Mouse (Mus musculus) heart, adult 11 months (tissue): ENCODE results near the gene Cdh23.

Experiments used
- DNase-seq: peaks from one replicate; pipeline ENCODE4 v3.0.0; 2022

The Cdh23 gene

DNA sequence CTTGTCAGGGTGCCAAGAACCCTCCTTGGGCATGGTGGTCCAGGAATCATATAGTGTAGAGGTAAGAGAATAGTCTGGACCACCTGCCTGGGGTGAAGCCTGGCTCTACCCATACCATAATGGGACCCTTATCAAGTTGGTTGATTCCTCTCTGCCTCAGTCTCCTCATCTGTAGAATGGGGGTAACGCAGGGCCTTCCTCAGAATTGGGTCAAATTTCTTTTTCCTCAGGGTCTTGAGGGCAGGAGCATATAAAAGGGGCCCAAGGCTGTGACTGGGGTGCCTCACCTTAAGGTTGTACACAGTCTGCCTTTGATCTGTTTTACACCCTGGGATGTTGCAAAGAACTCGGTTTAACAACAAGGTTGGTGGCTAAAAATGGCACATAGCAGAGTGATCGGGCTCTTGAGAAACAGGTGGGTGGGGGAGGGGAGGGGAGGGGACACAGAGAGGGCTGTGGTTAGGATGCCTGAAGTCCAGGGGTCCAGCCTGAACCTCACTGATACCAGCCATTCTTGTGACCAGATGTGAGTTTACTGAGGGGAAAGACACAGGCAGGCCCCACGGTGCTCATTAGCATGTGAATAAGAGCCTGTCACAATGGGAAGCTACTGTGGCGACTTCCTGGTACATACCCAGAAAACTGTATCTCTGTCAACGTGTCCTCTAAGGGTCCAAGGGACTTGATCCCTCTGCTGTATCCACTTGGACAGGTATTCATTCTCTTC lies 305.9 kb downstream of the Cdh23 start:
- DNase-seq: no peak

DNA sequence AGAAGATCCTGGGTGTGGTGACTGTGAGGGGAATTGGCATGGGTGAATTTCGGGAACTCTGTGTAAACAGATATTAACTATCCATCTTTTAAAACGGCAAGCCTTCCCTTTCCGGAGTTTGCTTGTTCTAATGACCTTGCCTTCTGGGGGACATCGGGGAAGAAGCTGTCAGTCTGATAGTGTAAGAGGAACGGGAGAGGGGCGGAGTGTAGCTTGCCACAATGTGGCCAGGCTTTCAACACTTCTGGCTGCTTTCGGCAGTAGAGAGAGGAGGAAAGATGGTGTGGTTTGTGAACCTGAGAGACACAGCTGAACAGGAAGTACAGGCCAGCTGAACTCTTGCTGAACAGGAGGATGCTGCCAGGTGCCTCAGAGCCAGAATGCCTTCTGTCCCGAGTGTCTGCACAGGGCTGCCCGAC lies 306.8 kb downstream of the Cdh23 start:
- peak; percentile 96 for DNase-seq

DNA sequence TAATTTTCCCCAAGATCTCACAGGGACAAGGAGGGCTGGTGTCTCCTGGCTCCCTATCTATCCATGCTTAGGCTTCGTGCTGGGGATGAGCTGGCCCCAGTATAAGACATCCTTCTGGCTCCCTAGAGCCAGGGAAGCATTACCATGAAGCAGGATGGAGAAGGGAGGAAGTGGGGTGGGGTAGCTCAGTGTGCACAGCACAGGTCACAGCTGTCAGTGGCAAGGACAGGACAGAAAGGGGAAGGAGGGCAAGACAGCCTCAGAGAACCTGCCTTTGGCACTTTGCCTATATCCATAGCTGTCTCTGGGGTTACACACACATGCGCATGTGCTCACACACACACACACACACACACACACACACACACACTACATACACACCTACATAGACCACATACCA lies 308.0 kb downstream of the Cdh23 start:
- peak; percentile 91 for DNase-seq

DNA sequence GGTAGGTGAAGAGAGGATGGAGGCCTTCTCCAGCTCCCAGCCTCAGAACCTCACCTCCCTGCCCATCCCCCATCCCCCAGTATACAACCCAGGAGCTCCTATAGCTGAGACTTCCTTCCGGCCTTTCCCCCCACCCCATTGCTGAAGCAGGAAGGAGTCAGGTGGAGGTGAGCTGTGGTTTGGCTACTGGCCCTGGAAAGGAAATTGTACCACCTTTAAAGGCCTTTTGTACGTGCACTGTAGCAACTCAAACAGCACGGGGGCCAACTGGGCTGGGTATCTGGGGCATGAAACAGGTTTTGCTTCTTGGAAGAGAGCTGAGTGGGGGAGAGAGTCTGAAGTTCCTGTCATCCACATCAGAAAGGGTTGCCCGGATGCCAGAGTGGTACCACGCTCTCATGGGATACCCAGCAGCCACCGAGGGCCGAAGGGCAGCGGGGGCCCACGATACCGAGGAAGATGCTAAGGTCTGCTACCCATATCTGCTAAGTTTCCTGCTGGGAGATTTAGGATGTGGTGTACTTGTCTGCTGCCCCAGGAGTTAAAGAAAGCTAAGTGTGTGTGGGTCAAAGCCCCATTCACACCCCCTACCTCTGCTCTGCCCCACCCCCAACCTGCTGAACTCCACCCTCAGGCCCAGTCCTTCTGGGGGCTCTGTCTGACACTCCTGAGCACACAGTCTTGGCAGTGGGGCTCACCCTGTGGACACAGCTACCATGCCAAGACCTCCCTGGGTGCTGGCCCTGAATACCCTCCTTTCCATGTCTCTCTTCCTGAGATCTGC lies 315.0 kb downstream of the Cdh23 start:
- peak; percentile 91 for DNase-seq

DNA sequence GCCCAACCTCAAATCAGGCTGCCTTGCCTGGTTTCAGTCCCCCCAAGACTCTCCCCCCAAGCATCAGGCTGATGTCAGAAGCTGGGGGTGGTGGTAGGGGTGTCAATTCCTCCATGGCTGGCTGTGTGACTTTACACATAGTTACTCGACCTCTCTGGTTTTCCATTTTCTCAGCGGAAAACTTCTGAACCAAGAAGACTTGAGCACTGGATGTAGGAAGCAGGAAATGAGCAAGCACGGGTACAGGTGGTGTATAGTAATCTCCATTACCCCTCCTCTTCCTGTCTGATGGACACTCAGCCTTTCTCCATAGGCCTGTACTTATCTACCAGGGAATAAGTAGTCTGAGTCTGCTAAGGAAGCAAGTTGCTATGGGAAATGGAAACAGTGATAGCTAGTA lies 316.1 kb downstream of the Cdh23 start:
- DNase-seq: no peak

DNA sequence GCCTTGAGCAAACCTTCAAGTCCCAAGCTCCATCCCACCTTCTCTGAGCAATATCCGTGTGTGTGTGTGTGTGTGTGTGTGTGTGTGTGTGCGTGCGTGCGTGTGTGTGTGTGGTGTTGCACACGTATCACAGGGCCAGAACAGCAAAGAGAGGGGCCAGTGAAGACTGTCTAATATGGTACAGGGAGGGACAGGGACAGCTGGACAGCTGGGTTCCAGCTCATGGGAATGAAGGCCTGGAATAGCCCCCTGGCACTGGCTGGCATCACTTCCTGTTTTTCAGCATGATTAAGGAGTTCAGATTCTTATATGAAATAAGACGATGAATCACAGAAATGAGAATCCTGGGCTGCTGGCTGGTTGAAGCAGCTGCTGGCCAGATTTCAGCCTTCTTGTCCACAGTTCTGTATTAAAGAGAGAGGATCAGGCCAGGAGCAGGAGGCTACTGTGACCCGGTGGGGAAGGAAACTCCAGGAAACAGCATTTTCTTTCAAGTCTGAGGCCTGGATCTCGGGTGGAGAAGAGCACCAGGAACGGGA lies 316.8 kb downstream of the Cdh23 start:
- no peak for DNase-seq

DNA sequence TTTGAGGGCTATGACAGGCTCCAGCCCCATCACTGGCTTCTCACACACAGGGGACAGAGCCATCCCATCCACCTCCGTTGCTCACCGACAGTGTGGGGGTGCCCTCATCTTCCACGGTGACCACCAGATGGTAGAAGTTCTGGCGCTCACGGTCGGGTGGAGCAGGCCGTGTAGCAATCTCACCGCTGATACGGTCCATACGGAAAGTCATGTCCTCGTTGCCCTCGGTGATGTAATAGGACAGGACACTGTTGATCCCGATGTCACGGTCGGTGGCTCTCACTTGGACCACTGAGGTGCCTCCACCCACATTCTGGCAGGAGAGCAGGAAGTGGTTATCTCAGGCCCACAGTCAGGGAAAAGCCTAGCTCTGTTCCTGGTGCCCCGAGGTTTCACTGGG lies 319.6 kb downstream of the Cdh23 start:
- DNase-seq: peak; percentile 94

DNA sequence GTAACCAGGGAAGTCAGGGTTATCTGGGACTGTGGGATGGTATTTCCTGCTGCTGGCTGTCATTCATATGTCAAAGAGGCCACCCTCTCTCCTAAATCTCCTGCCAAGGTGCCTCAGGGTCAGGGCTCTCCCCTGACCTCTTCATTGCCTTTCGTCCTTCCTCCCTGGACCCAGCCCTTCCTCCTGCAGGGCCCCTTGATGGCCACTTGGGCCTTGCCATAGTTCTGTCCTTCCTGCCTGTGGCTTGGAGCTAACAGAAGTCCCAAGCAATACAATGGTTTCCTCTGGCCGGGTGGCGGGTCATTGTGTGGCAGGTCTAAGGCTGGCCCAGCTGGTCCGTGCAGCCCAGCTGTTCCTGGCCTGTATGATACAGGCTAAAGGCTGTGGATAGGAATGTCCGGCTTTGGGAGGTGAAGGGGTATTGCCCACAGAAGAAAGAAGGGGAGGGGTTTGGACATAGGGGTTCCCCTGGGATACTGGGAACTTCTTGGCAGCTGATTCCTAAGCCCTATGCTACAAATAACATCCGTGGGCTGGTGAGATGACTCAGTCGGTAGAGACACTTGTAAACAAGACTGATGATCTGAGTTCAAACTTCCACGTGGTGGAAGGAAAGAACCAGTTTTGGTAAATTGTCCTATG lies 322.2 kb downstream of the Cdh23 start:
- peak; percentile 99 for DNase-seq

DNA sequence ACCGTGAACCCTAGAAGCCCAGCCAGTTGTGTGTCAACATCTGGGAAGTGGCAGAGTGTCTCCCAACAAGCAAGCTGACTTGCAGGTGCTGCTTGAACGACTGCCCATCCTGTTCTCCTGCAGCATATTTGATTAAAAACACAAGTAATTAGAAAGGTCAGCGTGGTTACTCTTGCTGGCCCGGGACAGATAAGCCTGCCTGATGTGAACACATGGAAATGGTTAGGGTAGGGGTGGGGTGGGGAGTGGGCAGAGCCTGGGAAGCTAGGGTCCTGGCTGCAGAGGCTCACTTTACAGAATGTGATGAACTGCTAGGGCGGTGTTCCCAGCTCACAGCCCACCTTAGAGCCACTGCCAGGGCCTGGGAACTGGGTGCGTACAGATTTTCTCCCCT lies 322.8 kb downstream of the Cdh23 start:
- no peak for DNase-seq

DNA sequence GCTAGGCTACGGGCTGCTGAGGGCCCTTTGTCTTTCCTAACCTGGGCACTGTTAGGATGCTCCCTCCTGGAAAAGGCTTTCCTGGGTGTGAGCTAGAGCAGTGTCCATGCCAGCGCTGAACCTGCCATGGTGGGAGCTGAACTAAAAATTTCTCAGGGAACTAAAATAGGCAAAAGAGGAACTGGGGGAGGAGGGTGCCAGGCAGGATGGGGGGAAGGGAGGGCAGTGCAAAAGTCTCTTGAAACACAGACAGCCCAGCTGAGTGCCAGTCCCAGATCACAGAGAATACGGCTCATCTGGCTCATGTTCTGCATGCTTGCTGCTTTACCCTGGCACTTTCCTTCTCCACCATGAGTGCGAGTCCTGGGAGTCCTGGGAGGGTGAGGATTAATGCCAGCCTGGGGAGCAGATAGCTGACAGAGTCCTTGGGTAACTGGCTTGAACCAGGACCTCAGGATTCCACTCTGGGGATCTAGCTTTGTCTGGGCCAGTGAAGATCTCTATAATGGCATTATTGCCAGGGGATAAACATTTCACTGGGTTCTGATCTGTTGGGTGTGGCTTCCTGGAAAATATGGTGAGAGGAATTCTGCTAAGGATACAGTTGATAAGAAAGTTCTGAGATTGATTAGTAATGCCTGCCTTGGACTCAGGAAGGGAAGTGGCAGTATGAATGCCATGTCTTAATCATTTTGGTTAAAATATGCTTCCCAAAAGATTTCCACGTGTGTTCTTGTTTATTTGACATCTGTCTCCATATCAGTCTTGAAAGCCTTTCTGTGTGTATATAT lies 324.5 kb downstream of the Cdh23 start:
- DNase-seq: peak; percentile 97

DNA sequence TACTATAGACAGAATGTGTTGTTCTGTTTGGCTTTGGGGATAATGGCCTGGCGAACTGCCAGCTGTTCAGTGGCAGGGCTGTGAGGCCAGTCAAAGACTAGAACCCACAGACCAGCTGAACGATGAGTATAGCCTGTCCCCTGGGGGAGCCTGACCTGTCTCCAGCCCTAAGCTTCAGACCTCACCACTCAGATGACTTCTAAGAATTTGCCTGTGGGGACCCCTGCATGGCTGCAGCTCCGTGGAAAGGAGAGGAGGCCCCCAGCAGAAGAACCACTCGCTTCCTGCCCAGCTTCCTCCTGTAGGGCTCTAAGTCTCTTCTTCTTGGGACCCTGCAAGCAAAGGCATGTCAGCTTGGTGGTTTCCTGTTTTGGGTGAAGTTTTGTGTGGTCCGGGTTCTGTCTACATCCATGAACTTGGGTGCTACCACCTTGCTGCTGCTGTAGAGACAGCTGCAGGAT lies 325.7 kb downstream of the Cdh23 start:
- DNase-seq: peak; percentile 92

DNA sequence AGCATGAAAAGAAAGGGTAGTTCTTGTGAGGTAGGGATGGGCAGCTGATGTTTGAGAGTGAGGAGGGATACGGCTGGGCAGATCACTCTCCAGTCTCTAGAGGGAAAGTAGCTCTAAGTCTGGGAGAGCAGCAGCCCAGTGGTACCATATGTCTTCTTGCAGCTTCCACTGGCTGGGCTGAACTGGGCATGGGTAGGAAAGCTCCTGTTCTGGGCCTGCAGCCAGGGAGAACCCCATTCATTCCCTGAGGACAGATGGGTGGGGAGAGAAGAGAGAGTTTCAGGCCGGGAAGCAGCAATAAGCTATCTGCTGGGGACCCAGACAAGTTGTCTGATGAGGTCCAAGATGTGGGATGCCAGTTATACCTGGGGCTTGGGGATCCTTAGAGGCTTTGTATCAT lies 326.2 kb downstream of the Cdh23 start:
- DNase-seq: no peak

DNA sequence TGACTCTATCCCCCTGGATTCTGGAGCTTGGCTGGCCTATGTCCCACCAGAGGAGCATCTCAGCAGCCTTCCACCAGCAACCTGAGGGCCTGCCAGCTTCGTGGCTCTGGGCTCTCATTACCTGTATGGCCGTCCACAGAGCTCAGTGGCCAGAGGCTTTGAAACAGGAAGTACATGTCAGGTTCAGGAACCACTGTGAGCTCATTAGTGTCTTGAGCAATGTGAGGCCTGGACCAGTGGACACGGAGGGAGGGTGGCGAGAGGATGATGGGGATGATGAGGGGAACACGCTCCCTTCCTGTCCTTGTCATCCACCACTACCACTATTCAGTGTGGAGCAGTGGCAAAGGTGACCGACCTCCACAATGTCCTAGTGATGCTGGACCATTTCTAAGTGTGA lies 326.9 kb downstream of the Cdh23 start:
- DNase-seq: no peak

DNA sequence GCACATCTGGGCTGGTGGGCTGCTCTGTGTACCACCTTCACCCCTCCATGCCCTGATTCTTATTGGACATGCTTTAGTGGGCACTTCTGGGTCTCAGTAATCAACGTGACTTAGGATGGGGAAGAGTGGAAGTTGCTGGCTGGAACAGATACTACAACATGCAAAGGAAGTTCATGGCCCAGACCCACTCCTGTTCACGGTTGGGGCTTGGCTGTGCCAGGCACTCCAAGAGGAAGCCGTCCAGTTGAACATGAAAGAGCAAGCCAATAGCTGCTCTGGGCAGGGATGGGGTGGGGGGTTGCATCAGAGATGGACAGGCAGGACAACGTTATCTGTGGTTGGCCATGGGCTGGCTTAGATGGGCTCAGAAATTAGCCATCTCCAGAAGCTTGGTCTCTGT lies 328.4 kb downstream of the Cdh23 start:
- DNase-seq: peak; percentile 92

DNA sequence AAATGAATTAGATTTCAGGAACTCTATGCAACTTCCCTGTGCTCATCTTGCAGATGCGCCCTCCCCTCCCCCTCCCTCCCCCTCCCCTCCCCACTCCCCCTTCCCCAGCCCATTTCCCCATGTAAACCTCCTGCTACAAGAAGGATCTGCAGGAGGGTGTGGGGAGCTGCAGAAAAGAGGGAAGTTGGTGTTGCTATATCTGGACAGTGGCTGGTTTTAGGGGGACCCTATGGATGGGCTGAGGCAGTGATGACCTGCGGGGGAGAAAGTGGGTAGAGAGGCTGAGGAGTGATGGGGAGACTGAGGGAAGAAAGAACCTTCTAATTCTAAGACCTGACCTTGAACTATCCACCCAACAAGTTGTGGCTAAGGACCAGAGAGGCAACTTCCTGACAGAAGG lies 329.1 kb downstream of the Cdh23 start:
- DNase-seq: peak; percentile 96

DNA sequence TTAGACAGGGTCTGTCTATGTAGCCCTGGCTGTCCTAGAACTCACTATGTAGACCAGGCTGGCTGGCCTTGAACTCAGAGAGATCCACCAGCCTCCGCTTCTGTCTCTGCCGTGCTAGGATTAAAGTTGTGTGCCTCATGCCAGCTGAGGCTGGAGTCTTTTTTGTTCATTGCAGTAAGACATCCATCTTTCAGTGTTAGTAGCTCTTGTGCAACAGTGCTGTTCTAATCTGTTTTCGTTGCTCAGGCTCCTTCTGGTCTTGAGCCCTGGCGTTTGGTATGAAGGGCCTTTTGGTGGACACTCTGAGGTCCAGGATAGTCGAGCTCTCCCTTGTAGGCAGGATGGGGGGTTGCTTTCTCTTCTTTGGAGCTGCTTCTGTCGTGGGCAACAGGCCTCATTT lies 332.9 kb downstream of the Cdh23 start:
- DNase-seq: no peak

DNA sequence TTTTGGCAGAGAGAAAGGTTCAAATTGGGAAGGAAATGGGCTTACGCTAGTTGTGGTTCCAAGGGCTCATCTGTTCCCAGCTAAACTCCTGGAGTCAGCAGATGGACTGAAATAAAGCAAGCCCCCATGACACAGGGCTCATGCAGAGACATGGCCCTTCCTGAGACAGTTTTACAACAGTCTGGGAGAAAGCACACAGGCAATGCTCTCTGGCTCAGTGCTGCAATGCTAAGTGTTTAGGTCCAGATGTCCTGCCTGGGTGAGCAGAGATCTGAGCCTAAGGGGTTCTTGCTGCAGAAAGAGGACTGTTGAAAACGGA lies 334.0 kb downstream of the Cdh23 start:
- DNase-seq: peak; percentile 98

DNA sequence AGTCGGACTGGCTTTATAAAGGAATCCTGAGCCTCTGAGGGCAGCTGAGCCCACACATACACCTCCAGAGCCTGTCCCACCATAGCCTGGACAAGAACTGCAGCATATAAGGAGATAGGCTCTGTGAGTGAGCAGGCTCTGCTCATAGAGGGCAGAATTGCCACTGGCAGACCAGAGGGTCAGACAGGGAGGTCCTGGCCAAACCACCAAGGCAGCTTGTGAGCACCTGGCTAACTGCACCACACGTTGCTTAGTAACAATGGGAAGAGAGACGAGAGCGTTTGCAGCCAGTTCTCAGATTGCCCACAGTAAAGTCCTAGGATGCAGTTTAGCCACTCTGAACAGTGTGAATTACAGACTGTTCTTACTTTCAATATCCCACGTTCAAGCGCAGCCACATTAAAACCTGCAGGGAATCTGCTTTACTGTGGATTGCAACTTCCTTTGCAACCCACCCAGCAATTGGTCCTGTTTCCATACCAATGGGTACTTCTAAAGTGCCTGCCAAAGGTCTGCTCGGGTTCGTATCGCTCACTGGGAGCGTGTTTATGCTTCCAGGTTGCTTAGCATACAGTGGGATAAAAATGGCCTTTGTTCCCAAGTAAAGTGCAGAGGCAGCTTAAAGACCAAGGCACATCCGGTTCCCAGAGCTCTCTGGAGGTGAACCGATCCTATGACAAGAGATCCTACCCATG lies 334.5 kb downstream of the Cdh23 start:
- no peak for DNase-seq

DNA sequence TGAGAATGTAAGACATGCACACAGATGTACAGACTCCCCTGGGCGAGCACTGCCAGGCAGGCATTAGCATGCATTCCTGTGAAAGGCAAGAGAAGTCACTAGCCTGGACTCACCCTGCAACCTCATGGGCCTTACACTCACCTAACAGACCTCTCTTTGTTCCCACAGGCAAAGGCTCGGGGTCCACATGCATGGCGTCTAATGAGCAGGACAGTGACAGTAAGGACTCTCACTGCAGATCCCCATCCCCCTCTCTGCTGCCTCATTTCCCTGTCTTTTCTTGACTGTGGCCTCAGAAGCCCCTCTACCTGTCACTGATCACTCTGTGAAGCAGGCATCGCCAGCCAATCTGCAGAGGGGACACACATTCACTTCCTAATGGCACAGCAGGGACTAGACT lies 337.5 kb downstream of the Cdh23 start:
- no peak for DNase-seq

DNA sequence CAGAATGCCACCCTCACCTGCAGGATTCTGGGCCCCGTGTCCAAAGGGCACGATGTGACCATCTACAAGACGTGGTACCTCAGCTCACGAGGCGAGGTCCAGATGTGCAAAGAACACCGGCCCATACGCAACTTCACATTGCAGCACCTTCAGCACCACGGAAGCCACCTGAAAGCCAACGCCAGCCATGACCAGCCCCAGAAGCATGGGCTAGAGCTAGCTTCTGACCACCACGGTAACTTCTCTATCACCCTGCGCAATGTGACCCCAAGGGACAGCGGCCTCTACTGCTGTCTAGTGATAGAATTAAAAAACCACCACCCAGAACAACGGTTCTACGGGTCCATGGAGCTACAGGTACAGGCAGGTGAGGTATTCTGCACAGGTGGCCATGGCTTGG lies 338.4 kb downstream of the Cdh23 start:
- peak; percentile 91 for DNase-seq

DNA sequence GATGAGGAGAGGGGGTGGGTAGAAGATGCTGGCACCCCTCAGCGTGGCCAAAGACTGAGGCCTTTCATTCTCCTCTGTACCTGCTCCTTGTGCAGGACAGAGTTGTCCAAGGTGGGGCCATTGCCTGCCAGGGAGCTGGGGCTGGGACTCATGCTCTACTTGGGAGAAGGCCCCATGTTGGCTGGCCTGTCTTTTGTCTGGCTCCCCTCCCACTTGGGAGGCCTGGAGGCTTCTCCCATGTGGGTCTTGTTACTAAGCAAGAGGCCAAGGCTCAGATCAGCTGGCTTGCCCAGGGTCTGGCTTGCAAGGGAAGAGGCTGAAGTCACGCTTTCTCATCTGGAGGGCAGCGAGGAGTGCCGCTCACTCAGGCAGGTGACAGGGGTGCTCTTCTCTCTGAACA lies 338.8 kb downstream of the Cdh23 start:
- peak; percentile 93 for DNase-seq
